Mouse (Mus musculus) monocyte, adult 2 months (primary cell): Measurements from ENCODE around the gene Cdc26.

Experiments
- DNase-seq, 2 experiments: peaks; one replicate each; pipeline ENCODE4 v3.0.0; 2022; ENCODE audit warnings: low spot score in 2 of 2, low read depth in 1 of 2

Gene Cdc26

DNA sequence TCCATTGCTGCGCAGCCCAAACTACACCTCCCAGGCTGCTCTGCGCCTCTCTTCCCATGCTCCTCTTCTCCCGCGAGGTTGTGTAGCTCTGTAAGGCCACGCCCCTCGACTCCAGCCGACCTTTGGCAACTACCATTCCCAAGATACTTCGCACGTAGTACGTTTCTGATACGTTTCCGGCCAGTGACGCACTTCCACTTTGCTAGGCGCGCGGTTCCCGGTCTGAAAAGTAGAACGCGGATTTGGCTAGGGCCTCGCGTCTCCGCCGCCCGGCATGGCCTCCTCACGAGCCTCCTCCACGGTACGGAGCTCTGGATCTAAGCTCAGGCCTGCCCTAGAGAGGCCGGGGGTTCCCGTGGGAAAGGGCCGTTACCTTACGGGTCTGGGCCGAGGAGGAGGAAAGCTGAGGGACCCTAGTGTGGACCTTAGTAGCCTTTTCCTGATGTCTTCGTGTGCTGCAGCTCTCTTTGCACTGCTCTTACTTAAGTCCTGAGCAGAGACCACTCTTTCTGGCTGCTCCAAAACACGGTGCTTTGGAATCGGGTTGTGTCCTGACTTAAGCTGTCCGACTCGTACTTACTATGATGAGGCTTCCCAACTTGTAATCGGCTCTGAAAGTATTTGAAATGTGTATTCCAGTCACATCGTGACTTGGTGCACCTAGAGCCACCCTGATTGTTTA, at the start of gene Cdc26, which contains the start of gene Prpf4:
Gene Cdc26, minus strand, starts transcription at position 42 of the 682 bp plus-strand sequence.
Gene Prpf4, plus strand, starts transcription at position 197 of the 682 bp plus-strand sequence.
- peak; percentile 92 to 95 for DNase-seq

DNA sequence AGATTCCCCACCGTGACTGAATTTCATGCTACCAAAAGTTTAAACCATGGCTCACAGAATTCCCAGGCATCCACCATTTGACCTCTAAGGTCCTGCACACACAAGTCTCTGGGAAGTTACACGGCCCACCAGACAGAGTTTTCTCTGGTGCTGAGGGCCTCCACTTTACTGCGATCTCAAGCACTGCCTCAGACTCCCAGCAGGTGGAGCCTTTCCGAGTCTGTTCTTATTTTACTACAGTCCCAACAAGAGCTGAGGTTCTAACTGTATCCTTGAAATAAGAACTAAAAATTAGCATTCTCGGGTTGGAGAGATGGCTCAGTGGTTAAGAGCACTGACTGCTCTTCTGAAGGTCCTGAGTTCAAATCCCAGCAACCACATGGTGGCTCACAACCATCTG, 46.6 kb upstream of the Cdc26 start:
- DNase-seq = no peak

GRCm38 (mm10) chr4:62440986-62441385, 32.5 kb upstream of the Cdc26 start:
- no peak for DNase-seq

DNA sequence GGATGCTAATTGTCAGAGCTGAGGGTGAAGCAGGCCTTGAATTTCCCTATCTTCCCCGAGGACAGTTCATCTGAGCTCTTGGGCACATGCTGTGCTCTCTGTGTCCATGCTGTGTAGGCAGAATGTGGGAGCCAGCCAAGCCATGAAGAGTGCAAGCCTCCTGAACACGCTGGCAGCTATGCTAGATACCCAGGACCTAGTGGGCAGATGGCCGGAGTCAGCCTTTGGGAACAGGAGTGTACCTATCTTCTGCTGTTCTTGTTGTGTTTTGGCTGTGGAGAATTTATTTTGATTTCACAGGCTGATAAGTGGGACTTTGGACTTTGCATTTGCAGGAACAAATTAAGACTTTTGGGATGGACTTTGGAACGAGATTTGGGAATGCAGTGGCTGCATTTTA, 32.1 kb upstream of the Cdc26 start:
- no peak for DNase-seq

- DNase-seq = no peak
Observed at GRCm38 (mm10) chr4:62439793-62440192, 31.4 kb upstream of the Cdc26 start.

GRCm38 (mm10) chr4:62437871-62438270, 29.4 kb upstream of the Cdc26 start:
- no peak for DNase-seq

DNA sequence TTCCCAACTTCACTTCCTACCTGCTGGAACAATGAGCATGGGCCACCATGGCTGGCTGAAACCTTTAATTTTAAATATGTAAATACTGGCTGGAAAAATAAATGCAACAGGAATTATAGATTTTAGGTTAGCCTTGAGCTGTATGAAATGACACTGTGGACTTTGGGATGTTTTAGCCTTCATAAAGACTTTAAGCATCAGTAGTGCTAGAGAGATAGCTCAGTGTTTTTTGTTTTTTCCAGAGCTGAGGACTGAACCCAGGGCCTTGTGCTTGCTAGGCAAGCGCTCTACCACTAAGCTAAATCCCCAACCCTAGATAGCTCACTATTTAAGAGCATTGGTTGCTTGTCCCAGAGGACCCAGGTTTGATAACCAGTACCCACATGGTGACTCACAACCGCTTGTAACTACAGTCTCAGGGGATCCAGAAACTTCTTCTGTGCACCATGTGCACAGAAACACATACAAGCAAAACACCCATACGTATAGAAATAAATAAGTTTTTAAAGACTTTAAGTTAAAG, 28.9 kb upstream of the Cdc26 start:
- DNase-seq = no peak

DNA sequence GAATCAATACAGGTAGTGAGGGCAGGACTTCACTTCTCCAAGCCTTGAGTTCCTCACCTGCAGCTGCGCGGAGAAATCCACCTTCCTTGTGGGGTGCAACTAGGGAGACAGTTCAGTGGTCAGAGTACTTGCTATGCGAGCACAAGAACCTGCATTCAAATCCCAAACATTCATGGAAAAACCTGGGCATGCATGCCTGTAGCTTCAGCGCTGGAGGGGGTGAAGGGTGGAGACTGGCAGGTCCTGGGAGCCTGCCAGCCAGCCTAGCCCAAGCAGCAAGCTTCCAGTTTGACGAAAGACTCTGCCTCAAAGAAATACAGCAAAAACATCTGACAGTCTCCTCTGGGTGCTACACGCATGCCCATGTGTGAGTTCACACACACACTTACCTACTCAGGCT, 26.6 kb upstream of the Cdc26 start, which contains the start of gene Rnf183:
Gene Rnf183, minus strand, starts transcription at position 172 of the 400 bp plus-strand sequence.
- DNase-seq = no peak

GRCm38 (mm10) chr4:62433939-62434870, 25.8 kb upstream of the Cdc26 start:
- no peak for DNase-seq

DNA sequence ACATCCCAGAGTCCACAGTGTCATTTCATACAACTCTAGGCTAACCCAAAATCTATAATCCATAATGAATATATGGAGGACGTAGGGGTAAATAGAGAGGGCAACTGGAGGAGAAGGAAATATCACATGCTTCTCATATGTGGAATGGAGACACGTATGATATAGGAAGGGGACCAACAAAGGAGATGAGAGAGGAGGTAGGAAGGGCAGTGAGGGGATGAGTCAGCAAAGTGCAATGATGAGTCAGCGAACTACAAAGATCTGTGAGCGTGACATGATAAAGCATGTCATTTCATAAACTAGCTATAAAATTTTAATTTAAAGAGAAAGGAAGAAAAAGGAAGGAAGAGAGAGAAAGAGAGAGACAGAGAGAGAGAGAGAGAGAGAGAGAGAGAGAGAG, 23.1 kb upstream of the Cdc26 start:
- no peak for DNase-seq

DNA sequence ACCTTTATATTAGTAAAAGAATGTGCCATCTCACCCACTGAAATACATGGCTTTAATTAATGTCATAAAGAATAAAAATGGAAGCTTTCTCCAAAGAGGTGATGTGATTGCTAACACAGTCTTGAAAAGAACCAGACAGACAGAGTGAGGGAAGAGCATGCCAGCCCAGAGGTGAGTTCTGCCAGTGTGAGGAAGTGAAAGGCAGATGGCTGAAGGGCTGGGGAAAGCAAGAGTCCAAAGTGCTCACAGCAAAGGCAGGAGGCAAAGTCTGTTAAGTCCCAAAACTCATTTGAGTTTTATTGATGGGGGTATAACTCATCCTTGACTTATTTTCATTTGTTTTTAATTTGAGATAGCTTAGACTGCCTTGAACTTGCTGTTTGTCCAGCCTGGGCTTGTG, 22.2 kb upstream of the Cdc26 start:
- DNase-seq = no peak

DNA sequence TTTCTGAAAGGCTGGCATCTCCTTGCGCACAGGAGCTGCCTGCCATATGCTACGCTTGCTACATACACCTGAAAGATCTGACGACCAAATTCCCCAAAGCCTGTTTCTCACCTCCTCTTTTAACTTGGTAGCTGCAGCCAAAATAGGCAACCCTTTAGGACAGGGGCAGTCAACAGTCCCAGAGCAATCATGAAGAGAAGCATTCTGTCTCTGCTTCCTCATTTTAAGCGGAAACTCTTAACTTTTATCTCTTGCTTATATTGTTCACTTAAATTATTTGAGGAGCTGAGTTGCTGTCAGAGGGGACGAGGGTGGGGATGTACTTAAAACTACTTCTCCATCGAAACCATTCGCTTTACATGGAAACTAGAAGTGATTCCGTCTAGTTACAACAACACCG, 21.2 kb upstream of the Cdc26 start:
- no peak for DNase-seq

DNA sequence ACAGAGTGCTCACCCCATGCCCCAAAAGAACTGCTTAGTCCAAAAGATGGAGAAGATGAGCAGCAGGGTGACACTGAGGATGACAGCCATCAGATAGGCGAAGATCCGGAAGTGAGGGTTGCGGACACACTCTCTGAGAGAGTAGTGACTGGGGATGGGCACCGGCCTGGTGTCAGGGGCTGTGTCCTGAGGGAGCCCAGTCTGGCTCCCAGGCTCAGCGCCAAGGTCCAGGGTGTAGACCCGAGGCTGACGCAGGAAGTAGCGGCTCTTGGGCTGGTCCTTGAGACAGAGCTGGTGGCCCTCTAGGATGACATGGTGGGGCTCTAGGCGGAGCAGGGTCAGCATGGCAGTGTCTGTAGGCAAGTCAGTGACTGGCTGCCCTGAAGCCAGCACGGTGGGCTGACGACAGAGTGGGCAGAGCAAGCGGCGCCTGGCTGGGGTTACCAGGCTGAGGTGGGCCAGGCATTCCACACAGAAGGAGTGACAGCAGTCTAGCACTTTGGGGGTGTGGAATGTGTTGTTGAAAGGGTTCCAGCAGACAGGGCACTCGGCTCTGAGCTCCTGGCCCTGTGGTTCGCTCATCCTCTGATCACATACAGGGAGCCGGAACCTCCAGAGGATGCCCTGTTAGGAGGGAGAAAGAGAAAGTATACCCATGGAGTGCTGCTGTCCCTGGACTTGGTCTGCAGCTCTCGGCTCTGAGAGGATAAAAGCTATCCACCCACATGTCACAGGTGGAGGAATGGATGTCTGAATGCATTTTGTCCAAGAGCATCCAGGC, 19.7 kb upstream of the Cdc26 start:
- no peak for DNase-seq

DNA sequence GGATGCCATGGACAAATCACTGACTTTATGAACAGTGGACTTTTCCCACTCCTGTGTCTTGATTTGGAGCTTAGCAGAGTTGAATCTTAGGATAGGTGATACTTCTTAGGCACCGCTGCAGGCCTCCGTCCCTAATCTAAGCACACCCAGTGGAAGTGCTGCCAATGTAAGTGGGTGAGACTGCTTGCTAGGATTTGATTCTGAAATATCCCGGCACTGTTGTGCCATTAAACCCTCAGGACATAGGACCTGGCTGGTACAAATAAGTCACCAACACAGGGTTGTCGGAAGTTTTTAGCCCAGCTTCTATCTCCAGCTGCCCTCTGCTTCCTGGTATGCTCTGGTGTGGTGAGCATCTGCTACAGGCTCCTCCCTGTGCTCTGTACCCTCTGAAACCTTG, 17.4 kb upstream of the Cdc26 start:
- no peak for DNase-seq

- DNase-seq = no peak
Observed at GRCm38 (mm10) chr4:62419091-62419490, 10.6 kb upstream of the Cdc26 start.

DNA sequence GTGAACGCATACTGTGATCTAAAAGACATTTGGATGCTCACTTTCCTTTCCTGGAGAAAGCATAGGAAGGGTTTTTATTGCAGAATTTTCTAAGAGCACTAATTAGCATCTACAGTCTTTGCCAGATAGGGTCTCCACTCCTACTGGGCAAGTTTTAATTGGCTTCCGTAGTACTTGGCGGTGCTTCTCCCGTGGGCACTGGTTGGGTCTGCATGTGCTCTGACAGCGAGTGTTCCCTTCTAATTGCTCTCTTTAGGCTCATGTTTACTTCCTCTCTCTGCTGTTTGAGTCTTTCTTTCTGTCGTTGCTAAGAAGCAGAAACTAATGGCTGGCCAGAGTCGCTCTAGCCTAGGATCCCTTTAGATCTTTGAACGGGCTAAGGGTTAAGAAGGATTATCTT, 10.0 kb upstream of the Cdc26 start:
- DNase-seq = no peak

DNA sequence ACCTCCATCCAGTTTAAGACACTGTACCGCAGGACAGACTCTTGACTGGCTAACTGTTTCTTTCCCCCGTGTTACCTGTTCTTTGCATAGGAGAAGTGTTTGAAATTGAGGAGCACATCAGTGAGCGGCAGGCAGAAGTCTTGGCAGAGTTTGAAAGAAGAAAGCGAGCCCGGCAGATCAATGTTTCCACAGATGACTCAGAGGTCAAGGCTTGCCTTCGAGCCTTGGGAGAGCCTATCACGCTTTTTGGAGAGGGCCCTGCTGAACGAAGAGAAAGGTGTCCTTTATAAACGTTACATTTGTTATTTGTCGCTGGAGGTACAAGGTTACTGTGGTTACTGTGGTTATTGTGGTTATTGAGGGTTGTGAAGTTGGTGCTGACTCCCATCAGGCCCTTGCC, 3.2 kb upstream of the Cdc26 start:
- no peak for DNase-seq

DNA sequence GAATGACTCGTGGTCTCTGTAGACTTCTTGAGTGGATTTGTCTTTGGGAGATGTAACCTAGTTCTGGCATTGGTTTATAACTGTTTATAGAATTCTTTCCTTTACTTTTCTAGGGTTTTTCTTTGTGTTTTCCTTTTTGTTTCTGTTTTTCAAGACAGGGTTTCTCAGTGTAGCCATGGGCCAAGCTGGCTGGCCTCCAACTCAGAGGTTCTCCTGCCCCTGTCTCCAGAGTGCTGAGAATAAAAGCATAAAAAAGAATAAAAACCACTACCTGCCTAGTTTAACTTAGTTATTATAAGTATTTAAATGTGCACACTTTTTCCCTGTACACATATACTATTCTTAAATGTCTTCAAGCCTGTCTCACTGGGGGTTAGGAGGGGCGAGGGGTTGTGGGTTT, 1.9 kb upstream of the Cdc26 start:
- no peak for DNase-seq

DNA sequence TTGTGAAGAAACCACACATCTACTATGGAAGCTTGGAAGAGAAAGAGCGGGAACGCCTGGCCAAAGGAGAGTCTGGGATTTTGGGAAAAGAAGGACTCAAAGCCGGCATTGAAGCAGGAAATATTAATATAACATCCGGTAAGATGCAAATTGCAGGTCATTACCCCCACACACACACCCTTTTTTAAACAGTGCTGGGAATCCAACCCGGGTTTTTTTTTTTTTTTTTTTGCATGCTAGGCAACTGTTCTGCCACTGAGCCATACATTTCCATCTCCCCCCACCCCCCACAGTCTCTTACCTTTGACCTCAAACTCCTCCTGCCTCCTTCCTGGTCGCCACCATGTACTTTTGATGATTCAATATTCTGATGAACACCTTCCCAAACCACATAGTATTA, 1.2 kb upstream of the Cdc26 start:
- no peak for DNase-seq

- peak in 1 of 2 experiments; percentile 27 for DNase-seq
Observed at GRCm38 (mm10) chr4:62407730-62408582, 486 bp downstream of the Cdc26 start.
